Mouse (Mus musculus) spleen, postnatal 36 days (tissue): Measurements from ENCODE around the gene Pnpla8.
"Not testable (repeated sequence)": the region's sequence is repeated elsewhere in the genome, so short reads cannot be mapped to it uniquely, and the experiment has no call there.

Experiments used
- DNase-seq, 2 experiments: peaks; one replicate each; pipeline ENCODE4 v3.0.0; 2022; ENCODE audit warnings: low spot score in 2 of 2, mixed read lengths in 1 of 2

Gene Pnpla8

DNA sequence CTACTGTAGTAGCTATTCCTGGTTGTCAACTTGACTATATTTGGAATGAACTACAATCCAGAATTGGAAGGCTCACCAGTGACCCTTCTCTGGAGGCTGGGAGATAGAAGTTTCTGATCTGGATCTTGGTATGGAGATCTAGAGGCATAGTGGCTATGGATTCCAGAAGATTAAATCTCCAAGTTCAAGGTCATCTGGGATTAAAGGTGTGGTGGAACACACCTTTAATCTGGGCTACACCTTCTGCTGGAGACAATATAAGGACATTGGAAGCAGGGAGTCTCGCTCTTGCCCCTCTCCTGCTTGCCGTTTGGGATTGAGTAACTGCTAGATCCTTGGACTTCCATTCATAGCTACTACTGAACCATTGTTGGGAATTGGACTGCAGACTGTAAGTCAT lies at the start of gene Pnpla8:
Gene Pnpla8 (plus strand): TSS at position 301 of the 400 bp plus-strand sequence.
- not testable (repeated sequence) for DNase-seq

DNA sequence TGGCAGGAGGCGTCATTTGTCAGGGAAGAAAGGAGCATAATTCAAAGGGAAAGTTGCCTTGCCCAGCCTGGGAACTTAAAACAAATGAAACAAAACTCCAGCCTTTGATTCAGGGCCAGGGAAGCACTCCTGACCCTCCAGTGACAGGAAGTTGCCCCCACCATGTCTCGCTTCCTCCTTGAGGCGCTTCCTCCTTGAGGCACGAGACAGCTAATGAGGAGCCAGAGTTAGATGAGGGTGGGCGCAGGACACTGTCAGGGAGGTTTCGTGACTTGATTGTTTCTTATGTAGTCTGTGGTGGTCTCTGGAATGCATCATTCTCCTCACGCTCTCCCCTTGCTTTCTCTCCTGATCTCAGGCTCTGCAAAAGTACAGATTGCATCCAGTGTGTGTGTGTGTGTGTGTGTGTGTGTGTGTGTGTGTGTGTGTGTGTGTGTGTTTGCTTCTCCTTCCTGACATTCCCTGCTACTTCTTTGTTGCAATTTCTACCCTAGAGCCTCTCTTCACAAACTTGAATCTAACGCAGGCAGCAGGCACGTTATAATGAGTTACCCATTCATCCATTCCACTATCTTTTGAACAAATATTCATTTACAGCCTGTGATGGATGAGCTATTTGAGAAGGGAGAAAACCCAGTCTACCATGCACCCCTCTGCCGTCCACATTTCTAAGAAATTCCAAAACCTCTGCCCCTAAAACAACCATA lies 44.7 kb upstream of the Pnpla8 start:
- no peak for DNase-seq

DNA sequence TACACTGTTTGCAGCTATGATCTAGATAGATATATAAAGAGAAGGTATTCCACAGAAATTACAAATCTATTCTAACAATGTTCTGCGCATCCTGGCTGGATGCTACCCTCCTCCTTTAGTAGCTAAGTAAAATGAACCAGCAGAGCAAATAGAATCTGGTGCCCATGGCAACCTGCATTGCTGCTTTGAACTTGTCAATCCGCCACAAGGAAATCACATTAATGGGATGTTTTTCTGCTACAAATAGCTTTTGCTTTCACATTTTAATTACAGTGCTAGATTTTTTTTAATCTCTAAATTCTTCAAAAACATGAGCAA lies 44.2 kb upstream of the Pnpla8 start:
- no peak for DNase-seq

GRCm38 (mm10) chr12:44181081-44181982 lies 39.8 kb upstream of the Pnpla8 start:
- DNase-seq = peak; percentile 1 to 6

DNA sequence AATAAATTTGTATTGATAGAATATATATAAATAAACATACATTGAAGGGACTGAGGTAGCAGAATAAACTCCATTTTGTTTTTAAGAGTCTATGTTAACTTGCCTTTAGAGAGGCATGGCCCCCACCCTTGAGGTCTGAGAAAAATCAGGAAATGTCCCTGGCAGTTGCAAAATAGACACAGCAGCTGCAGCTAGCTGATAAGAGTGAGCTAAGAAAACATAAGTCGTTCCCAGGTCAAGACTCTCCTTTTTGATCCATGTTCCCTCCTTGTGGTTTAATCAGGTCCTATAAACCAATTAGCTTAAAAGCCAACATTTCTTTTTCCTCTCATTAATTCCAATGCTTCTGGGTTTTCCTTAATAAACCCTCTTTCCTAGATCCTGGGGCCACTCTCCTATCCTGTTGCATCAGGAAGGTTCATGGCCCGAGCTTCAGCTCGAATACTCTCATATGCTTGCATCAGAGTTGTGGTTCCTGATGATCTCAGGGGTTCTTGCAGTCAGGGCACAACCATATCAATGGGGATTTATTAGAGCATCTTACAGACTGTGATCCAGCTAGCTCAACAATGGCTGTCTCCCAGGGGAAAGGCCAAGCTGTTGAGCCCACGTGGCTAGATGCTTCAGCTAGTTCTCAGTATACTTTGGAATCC lies 23.2 kb upstream of the Pnpla8 start:
- no peak for DNase-seq

DNA sequence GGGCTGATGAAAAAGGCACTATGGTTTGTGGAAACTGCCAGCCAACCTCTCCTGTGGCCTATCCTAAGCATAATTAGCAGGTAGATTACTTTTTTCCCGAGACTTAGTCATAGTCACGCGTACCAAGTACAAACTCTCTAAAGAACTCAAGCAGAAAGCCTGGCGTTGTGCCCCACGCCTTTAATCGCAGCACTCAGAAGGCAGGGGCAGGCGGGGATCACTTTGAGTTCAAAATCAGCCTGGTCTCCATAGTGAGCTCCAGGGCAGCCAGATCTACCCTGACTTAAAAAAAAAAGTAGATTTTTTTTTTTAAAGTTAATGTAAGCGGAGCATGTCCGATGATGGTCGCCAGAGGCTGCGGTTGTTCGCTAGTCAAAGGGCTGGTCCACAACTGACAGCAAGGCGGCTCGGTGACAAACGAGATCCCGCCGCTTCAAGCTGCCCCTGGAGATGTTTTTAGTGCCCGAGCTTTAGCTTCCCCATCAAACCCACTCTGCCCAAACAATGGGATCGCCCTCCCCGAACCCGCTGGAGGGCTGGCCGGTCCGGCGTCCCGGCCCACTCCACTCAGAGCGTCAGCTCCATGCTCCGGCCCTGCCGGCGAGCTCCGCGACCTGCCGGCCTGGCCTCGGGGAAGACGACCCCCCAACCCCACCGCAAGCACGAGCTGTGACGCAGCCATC lies 11.9 kb upstream of the Pnpla8 start:
- peak in 1 of 2 experiments; percentile 32 for DNase-seq

DNA sequence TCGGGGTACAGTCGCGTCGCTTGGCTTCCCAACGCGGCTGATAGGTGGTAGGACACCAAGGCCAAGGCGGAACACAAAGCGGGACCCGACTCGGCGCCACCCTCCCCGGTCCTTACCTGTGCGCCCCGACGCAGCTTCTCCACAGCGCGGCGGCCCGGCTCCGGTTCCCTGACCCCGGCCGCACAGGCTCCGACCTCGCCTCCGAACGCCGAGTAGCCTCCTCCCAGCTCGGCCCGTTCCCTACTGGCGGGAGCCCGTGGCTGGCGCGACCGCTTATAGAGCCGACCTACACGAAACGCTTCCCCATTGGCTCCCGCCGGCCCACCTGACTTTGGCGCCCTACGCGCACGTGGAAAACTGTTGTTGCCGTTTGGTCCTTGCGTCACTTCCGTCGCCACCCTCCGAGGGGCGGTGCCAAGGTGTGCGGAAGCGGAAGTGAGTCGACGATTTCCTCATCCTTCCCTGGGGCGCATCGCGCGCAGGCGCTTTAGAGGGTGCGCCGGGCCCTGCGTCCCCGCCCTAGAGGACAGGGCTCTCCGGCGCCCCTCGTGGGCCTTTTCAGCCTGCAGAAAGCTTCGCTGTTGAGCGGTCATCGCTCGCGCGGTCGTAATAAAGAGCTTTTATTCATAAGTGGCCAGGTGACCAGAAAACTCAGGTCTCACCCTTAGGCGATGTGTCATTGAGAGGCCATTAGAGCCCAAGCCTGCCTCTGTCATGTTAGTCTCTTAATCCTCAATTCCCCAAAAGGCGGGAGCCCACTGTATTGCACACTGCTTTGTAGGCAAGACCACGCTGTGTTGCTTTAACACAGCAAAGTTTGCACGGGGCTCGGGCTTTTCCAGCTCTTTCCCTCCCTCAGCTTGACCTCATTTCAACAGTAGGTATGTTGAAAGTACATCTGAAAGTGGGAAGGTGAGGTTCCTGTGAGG lies 11.1 kb upstream of the Pnpla8 start, which contains the start of gene Dnajb9:
Gene Dnajb9 (minus strand): TSS at position 503 of the 929 bp plus-strand sequence.
- peak; percentile 99 to 100 for DNase-seq

GRCm38 (mm10) chr12:44211555-44211954 lies 9.6 kb upstream of the Pnpla8 start:
- DNase-seq = peak in 1 of 2 experiments; percentile 21

DNA sequence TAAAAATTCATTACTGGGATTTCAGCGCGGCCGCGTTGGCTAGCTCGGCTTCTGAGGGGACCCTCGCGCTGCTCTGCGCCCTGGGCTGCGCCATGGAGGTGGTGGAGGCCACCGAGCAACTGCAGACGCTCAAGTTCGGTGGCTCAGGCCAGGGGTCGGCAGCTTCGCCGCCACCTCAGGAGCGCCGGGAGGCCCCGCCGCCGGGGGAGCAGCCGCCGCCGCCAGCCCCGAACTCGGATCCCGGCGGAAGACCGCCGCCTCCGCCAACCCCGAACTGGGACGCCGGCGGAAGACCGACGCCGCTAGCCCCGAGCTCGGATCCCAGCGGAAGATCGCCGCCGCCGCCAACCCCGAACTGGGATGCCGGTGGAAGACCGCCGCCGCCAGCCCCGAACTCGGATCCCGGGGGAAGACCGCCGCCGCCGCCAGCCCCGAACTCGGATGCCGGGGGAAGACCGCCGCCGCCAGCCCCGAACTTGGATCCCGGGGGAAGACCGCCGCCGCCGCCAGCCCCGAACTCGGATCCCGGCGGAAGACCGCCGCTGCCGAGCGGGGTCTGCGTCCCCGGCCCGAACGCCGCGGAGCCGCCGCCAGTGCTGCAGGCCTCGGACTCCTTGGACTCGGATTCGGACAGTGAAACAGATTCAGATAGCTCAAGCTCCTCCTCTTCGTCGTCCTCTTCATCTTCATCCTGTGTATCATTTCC lies 634 bp downstream of the Pnpla8 start:
- DNase-seq = no peak

DNA sequence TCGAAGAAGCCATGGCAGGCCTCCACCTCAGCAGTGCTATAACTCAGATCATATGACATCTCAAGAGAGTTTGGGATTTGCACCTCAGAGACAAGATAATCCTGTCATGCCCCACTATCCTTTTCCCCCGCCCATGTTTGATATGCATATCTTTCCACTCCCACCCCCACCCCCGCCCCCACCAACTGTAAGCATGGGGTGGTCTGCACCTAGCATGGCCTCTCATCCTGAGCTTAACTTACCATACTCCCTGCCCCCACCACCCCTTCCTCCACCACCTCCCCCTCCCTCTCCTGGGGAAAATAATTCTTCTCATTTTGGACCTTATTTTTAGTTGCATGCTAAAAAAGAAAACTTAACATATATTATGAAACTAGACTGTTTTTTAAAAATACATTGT lies 1.9 kb downstream of the Pnpla8 start:
- DNase-seq = no peak

DNA sequence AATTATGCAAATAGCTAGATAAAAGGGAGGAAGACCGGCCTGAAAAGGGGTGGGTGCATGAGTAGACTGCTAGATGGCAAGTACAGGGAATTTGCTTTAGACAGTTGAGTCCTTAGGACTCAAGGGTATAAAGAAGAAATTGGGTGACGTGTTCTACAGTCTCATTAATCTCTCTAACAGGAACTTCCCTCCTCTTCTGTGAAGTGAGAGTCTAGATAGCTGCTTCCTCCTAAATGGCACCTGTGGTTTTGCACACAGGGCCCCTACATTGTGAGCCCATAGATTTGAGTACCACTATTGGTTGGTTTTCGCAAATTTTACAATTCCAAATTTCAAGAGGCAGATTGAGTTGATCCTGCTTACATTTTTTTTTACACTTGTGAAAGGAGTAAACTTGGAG lies 3.5 kb downstream of the Pnpla8 start:
- DNase-seq = no peak

DNA sequence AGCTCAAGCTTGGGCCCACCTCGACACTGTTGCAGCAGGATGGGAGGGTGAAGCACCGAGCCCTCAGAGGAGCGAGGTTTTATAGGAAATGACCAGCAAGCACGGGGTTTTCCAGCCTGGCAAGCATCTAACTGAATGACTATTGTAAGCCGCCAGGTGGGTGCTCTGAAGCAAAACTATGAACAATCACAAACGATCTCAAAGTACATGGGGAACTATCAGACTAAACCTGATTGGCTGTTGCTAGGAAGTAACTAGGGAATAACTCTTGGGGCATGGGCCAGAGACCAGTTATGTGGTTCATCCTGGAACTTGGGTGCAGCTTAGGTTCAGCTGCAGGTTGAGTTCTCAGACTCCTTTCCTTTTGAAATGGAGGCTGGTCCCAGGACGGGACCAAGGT lies 19.9 kb downstream of the Pnpla8 start:
- peak; percentile 75 to 76 for DNase-seq

DNA sequence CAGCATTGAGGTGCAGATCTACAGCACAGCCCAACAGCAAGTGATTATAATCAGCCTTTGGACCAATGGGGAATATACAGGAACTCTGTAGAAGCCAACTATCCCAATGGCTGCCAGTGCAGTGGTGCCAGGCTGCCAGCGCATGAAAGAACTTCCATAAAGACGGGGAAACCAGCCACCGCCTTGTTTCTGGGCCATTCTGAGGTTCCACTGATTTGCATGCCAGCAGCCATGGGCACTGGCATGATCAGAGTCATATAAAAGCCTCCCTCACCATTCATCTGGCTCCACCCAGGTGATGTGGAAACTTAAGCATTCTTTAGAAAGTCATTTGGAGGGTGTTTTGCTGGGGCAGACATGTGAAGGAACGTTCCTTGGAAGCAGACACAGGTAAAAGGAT lies 21.2 kb downstream of the Pnpla8 start:
- DNase-seq = peak; percentile 34 to 48

DNA sequence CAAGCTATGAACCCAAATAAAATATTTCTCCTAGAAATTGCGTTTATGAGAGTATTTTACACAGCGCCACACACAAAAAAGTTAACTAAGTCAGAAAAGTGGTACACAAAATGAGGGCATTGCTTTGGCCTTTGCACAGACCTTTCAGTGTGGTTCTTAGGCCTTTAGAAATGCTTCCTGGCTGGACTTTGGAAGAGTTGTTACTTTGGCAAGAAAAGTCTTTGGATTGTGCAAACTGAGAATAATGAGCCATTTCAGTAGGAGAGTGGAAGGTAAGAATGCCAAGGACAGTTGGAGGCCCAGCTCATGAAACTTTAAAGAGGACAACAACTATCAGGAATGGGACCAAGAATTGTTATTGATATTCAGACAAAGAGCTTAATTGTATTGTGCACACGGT lies 24.6 kb downstream of the Pnpla8 start:
- DNase-seq = no peak

- DNase-seq = no peak
These were observed 27.3 kb downstream of the Pnpla8 start for GRCm38 (mm10) chr12:44248309-44248977.

DNA sequence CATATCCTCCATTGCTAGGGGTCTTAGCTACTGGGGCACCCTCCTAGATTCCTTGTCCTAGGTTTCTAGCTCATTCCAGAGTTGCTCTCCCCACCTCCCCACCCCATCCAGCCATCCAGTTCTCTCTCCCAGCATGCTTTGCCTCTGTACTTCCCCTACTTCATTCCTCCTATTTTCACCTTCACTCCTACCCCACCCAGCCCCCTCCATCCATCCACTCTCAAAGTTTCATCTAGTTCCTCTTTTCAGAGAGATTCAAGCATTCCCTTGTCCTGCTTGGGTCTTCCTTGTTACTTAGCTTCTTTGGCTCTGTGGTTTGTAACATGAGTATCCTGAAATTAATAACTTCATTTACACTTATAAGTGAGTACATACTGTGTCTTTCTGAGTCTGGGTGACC lies 41.4 kb downstream of the Pnpla8 start:
- no peak for DNase-seq

DNA sequence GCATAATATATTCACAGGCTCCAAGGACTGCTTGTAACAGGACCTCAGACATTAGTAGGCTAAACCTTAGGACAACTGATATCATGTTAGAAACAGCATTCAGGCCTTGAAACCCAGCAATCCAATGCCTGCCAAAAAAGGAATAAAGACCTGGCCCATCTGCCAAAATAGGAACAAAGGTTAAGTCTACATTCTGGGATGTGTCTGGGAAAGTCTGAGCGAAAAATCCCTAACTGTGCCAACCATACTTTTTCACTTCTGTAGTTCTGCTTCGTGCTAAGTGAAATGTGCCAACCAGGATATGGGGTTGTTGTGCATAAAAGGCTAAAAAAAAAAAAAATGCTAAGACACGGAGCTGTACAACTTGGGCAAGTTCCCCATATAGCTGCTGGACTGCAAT lies 44.5 kb downstream of the Pnpla8 start:
- no peak for DNase-seq

- DNase-seq = no peak
These were observed 46.0 kb downstream of the Pnpla8 start for GRCm38 (mm10) chr12:44267196-44267595.

- peak; percentile 99 for DNase-seq
These were observed 47.6 kb downstream of the Pnpla8 start for GRCm38 (mm10) chr12:44268728-44269302.
